Mouse (Mus musculus) C2C12 (cell line): Measurements from ENCODE around the gene Lyrm2.

Source experiments
- CEBPB ChIP-seq: IDR thresholded peaks from one replicate; pipeline ENCODE4 v1.6.1; 2011; ENCODE audit warnings: low read depth, mild to moderate bottlenecking, control low read depth, moderate library complexity
- CTCF ChIP-seq: IDR thresholded peaks from one replicate; pipeline ENCODE4 v1.5.1; 2011; ENCODE audit not compliant: control insufficient read depth, insufficient read depth, insufficient read length
- MYOD1 ChIP-seq: IDR thresholded peaks from one replicate; pipeline ENCODE4 v1.6.1; 2011; ENCODE audit warnings: low read depth; ENCODE audit not compliant: control insufficient read depth, insufficient read length
- MYOG ChIP-seq: IDR thresholded peaks from one replicate; pipeline ENCODE4 v1.6.1; 2011; ENCODE audit not compliant: control insufficient read depth, insufficient read length; ENCODE audit errors: extremely low read depth
- USF1 ChIP-seq: IDR thresholded peaks from one replicate; pipeline ENCODE4 v1.6.1; 2011; ENCODE audit warnings: low read depth, mild to moderate bottlenecking, control low read depth, moderate library complexity

GRCm38 (mm10) chr4:32799966-32800576, at the start of gene Lyrm2:
- TF ChIP-seq CTCF (no peak), CEBPB (no peak), USF1 (no peak), MYOD1 (no peak), MYOG (no peak)
